Mouse (Mus musculus) heart, postnatal 4 days (tissue): ENCODE data around the gene Spg20. TPM values are rescaled to one million over a fixed set of nuclear protein-coding genes. Genes with fewer than 3 reads are reported as not detected.

Source experiments
- DNase-seq: peaks from one replicate; pipeline ENCODE4 v3.0.0; 2021
- total RNA-seq, 2 experiments: library from RNA; stranded (reverse); gene quantifications; 2 replicates each; pipeline ENCODE4 v1.2.3; 2021

Spg20 gene
- total RNA-seq, 2 experiments from 2014 or later, result 43.4 to 48.1 TPM

DNA sequence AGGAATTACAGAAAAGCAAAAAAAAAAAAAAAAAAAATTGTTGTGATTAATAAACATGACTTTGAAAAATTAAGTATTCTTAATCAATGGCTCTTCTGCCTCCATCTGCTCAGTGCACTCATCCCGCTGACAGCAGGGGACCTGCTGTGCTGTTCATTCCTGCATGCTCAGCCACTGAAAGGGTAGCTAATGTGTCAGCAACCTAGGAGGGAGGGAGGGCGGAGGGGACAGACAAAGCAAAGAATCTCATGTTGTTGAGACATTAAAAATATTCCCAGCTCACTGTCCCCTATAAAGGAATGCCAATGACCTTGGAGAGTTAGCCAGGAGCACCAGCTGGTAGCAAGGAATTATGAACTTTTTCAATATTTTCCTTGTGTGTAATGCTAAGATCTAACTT is 13.9 kb upstream of the Spg20 start:
- no peak for DNase-seq

DNA sequence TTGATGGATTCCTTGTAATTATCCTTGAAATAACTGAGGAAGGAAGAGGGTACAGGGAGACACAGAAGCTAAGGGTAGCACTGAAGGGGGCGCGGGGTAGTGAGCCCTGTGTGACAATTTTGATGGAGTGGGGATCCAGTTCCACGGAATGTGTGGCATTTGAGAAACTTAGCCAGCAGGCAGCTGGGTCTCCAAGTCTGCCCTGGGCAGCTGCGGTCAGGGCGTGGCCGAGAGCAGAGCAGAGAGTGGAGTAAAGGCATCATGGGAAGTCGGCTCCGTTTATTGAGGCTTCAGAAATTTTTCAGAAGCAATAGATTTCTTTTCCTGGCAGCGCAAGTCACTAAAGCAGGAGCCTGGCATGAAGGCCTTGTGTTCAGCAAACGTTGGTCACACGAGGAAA is 12.9 kb upstream of the Spg20 start:
- no peak for DNase-seq

DNA sequence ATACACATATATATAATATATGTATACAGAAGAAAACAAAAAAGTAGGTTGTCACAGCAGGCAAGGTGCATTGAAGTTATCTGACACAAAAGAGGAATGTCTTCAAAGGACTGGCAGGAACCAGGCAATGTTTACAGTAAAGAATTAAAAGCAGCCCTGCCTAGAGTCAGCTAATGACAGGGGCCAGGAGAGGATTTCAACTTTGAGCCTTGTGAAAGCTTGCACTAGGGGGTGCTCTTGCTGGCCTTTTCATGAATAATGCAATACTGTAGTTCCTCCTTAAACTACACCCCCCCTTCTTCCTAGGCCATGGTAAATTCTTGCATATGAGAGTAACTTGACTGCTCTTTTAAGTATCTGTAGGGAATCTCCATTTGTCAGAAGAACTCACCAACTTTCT is 10.8 kb upstream of the Spg20 start:
- DNase-seq, result no peak

DNA sequence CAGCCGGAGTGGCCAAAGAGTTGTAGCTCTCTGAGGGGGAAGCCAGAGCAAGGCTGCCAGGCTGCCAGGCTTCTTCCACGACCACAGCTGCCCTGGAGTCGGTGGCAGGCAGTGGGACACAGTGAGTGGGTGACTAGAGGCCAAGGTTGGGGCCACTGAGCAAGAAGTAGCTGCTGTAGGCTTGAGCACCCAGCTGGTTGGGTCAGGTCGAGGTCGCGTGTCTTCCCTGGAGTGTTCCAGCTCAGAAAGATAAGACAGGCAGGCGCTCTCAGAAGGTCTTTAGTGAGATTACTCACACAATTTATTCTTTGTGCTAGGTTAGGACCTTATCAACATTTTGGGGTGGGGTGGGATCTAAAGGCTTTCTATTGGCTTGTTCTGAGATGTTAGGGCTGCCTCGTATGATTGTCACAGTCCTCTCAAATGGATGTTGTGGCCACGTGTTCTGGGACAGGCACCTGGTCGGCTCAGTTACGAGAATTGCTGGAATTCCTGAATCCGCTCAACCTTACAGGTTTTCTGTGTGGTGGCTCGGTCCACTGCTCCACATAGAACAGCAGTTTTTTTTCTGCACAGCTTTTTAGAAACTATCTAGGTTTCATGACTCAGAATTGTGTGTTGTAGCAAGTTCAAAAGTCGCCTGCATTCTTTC is 6.4 kb upstream of the Spg20 start:
- DNase-seq, result no peak

DNA sequence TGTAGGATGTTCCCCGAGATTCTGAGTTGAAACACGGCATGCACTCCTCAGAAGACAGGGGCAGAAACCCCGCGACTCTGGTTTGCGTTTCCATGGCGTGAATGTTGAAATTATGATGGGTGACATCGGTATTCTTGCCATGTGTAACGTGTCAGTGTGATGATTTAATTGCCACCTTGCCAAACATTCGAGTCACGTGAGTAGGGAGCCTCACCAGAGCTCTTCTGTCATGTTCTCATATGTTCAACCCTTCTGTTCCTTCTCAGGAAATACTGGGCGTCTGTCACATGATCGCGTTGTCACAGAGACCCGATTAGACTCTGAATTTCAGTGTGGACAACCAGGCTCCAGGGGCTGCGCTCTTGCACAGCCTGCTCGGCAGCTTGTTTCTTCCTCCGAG is 5.9 kb upstream of the Spg20 start:
- no peak for DNase-seq

DNA sequence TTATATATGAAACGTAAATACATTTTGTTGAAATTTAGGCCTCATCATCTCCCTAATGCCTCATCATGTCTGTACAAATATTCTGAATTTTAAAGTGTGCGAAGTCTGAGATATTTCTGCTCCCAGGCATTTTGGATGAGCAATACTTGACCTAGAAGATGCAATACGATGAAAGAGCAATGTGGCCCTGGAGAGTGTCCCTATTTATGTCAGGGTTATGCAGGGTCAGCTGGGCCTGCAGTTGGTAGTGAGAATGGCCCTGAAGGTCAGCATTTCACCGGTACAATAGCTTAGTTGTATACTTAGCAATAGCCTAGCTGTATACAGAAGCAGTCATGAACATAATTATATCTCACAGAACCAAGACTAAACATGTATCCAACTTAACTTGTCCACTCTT is 2.8 kb upstream of the Spg20 start:
- DNase-seq, result no peak

DNA sequence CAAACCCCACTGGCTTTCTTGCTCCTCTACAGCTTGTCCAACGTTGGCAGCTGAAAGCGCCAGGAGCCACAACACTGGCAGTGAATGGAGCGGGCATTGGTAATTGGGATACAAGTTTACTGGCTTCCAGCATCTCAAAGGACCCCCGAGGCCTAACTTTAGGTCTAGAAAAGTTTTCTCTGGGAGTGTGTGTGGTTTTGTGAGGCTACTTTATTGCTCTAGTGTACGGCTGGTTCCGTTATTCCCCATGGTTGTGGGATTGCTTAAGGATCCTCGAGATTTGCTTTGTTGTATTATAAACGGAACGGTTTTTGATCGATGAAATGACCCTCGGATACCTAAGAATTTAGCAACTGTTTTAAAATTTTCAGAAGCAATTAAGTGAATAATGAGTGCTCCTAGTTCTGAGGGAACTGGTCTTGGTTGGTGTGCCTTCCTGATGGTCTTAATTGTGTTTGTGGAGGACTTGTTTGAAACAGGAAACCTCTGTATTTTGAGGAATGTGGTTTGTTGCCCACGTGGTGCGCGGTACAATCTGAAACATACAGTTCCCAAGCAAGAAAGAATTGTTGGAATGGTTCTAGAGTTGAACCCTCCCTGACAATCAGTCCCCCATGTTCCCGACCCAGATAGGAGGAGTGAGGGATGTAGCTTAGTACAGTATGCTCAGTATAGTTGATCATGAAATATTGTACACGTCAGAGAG is 955 bp downstream of the Spg20 start:
- no peak for DNase-seq

DNA sequence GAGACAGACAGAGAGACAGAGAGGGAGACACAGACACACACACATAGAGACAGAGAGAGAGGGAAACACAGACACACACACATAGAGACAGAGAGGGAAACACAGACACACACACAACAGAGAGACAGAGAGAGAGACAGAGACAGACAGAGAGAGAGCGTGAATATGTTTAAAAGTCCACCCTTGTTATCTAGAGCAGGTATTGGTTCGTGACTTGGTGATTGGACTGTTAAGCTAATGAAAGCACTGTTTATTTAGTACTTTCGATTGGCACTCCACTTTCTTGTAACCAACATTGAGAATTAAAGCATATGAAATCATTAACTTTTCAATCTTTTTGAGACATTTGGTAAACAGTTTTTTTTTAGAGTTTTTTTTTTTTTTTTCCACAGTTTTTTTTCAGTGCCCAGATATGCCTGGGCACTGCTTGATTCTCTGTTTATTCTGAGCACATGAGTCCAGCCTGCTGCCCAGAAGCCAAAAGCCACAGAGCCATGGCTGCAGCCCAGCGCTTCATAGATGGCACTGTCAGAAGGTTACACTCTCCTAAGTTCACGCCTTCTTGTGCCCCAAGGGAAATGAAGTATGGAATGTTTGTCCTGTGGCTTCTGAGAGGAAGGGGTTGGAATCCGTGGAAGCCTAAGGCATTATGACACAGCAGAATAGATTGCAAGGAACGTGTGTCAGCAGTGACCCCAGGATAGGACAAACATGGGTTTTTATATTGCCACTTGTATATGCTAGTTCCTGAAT is 2.6 kb downstream of the Spg20 start:
- peak; percentile 24 for DNase-seq

DNA sequence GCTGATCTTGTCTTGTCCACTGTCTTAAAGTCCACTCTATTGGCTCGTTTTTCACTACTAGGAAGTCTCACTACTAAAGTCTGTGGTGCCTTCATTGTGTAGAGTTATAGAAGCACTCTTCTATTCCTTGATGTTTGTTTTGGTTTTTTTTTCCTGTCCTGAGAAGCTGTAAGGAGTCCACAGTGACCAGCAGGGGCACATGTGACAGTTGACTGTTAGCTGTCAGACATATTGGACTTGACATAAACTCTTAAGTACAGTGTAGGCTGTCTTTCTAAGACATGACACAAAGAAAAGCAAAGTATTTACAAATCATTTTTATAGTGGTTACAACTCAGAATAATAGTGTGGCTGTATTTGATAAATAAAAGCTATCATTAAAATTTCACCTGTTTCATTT is 3.2 kb downstream of the Spg20 start:
- no peak for DNase-seq

DNA sequence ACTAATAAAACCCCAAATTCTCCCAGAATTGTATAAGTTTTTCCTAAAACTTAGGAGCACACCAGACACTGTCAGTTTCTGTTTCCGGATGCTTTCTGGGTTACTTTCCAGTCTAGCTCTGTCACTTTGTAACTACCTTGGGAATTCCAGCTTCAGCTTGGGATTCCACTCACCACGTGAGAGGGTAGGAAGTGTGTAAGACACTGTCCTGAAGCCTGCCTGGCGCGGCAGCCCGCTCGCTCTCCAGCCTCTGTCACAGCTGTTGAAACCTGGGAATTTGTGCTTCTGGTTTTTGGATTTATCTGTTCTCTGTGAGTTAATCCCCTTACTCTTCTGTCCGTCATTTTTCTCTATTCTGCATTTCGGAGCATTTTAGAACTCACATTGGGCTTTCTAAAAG is 4.1 kb downstream of the Spg20 start:
- peak; percentile 46 for DNase-seq

DNA sequence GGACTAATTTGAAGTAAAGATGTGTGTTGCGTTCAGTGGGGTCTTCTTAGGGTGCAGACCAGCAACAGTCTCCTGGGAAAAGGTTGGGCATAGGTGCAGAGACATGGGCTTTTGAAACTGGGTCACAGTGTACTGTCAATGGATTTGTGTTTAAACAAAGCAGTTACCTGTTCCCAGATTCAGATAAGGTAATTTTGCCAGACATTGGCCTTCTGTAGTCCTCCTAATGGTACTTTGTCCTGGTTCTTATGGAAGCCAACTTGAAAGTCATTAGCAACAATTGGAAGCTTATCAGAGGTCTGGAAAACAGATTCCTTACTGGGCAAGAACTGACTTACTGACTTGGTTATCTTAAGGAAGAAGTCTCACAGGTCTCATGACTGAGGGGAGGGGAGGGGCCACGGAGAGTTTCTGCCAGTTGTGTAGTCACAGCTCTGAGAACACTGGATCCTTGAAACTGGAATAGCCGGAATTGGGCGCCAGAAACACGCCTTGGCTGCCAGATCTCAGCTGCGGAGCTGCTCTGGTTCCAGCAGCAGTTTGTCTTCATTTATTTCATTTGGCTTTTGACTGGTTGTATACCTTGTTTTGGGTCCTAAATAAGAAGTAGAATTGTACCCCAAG is 7.5 kb downstream of the Spg20 start:
- peak; percentile 37 for DNase-seq

DNA sequence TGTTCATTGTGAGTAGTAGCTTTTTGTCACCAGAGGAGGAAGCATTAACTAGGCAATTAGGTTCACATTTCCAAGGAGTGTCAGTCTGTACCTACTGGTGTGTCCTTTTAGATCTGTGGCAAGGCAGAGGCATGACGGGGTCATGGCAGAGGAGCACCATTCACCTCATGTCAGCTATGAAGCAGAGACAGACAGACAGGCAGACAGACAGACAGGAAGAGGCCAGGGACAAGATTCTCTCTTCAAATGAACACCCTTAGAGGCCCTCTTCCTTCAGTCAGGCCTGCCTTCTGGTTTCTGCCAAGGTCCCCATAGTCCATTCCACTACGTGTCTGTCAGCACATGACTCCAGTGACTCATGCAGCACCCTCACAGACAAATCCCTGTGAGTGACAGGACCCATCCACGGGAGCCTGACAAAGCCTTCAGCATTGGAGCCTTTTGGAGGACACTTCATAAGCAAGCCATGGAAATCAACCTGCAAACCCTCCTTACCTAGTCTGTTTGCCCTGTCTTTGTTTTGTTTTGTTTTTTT is 10.5 kb downstream of the Spg20 start:
- no peak for DNase-seq

DNA sequence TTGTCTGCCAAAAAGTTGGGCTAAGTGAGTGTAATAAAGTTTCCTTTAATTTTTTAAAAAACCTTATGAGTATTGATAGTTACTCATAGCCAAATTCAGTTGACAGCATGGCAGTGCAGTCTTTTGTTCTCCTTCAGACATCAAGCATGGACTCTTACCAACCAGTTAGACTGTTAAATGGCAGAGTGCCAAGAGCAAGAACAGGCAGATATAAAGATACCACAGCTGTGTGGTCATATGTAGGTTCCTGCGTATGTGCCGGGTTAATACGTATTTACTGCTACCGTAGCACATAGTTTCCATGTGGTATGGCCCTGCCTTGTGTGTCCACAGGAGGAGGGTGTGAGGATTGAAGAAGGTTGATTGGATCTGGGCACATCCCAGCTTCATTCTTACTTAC is 11.2 kb downstream of the Spg20 start:
- DNase-seq, result no peak

DNA sequence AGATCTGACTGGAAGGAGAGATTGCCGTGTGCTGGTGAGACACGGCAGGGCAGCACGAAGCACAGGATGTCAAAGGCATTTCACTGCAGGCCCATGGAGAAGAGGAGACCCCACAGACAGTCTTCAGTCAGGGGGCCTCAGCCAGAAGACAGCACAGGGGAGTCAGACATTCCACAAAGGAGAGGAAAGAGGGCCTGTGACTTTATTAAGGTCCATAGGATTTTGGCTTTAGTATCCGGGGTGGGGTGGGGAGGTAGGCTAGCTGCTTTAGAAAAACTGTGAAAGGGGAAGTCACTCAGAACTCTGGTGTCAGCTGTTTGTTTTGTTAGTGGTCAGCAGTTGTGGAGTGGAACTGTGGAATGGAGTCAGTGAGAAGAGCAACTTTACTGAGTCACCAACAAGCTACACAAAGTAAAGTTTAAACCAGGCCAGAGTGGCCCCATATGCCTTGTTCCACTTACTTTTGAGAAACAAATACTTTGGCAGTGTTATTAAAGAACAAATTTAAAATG is 17.3 kb downstream of the Spg20 start:
- DNase-seq, result no peak

DNA sequence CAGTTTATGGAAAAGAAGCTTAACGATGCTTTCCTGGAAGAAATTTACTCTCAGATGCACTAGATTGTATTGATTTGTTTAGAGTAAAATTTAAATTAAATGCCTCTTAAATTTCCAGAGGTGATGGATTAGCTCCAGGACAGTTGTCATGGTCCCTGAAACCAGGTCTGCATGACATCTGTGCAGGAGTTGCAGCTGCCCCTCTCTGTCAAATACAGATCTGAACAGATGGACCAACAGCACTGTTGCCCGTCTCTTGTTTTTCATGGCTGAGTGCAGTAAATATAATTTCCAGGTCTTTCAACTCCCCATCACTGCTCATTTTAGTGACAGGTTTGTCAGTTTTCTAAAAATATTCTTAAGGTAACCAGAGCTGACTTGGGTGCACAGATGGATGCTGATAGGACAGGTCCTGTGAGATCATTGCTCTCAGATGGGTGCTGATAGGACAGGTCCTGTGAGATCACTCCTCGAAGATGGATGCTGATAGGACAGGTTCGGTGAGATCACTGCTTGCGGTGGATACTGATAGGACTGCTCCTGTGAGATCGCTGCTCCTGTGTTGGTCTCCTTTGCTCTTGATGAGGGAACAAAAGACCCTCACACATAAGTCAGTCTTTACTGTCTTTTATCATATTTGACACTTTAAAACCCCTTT is 19.8 kb downstream of the Spg20 start:
- no peak for DNase-seq

DNA sequence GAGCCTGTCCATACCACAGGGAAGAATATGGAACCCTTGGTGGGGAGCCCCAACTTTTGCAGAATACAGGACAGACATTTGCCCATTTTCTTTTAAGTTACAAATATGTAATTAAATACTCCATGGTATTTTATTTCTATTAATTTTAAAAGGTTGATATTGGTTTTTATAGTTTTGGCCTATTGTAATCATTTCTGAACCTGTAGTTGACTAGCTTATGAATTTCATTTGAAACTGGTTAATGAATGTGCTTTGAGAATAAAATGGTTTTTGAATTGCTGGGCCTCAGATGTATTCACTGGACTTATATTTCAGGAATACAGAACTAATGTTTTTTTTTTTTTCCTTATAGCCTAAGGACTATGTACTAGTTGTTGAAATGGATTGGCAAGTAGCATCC is 25.1 kb downstream of the Spg20 start, which contains the start of gene Ccdc169:
Ccdc169 (plus strand) TSS at position 301 of the 400 bp plus-strand sequence.
- DNase-seq, result no peak

DNA sequence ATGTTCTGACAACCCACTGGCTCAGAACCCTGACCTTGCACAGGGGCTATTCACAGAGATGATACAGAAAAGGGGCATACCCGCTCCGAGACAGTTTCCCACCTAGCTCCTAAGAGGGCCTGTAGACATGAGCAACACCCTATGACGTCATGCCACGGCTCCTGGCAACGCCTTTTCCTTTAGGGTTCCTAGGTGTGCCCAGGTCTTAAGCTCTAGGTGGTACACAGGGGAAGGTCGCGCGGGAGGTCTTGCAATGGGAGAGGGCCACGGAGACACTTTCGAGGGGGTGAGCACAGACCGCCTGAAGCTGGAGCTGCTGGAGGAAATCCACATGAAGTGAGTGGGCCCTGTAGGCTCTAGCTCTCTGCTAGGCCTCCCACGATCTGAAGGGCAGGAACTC is 27.9 kb downstream of the Spg20 start:
- DNase-seq, result no peak

DNA sequence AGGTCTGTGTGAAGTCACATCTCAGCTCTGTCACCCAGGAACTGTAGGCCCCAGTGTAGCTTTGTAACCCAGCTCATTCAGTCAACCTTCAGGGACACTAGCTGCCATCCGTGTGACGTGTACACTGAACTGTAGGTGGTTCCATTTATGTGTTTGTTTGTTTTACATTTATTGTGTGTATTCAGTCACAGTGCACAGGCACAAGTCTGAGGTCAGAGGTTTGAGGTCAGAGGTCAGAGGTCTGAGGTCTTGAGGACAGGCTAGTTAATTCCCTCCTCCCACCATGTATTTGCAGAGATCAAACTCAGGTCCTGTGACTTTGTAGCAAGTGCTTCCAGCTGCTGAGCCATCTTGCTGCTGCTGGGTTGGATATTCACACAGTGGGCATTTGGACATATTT is 29.5 kb downstream of the Spg20 start:
- no peak for DNase-seq

DNA sequence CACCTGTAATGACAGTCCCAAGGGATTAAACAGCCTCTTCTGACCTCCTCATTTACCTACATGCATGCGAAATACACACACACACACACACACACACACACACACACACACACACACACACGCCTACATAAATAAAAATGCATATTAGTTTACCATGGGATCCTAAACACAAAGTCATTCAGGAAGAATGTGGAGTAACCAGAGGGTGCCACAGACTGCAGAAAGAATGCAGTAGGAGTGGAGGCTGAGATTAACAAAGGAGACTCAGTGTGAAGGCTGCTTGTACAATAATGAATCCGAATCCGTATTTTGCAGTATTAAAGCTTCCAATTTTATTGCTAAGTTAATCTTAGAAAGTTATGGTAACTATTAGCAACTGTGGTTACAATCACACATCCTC is 33.0 kb downstream of the Spg20 start:
- DNase-seq, result no peak

DNA sequence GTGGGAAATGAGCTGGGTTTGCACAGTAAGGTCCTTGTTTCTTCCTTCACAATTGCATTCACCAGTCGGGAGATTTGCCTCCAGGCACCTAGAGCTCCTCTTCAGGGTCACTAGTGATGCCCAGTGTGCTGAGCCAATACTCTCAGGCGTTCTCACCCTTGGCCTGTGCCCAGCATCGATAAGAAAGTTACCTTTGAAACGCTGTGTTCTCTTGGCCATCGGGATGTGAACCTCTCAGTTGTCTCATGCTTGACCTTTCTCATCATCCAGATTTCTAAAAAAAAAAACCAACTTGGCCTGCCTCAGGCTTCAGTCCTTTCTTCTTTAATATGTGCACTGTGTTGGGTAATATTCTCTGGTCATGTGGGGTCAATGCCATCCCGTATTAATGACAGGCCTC is 34.5 kb downstream of the Spg20 start:
- DNase-seq, result no peak

DNA sequence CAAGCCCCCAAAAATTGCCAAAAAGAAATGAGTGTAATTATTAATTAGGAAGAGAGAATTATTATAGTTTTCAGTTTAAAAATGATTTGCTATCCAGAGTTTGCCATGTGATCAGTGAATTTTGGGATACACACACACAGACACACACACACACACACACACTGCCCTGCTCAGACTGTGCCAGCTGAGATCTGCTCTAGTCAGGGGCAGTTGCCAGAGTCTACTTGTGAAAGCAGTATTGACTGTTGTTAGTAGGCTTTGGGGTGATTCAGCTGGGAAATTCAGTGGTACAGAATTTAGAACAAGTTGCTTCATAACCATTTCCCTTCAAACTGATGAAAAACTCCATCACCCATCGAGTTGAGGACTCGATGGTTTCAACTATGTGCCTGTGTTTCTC is 35.2 kb downstream of the Spg20 start:
- DNase-seq, result no peak

DNA sequence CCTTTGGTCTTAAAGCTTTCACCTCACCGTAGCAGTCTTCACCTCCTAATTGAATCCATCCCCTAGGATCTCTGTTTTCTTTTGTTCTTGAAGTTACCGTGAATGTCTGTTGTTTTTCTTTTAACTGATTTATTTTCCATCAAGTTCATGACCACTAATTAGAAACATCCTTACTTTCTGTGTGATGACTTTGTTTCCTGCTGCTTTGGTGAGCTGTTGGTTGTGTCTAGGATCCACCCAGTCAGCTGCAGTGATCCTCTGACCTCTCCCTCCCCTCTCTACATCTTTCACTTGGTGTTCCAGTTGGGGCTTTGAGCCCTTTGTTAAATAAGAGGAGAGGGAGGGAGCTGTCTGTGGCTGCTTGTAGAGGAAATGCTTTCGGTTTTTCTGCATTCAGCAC is 36.2 kb downstream of the Spg20 start:
- no peak for DNase-seq
